Mouse (Mus musculus): ENCODE measurements around the gene Smim13. TPM values are rescaled to one million over a fixed set of nuclear protein-coding genes. Genes with fewer than 3 reads are reported as not detected.

Gene Smim13
- polyA plus RNA-seq, 1 experiment from 2014 or later: 9.4 TPM

DNA sequence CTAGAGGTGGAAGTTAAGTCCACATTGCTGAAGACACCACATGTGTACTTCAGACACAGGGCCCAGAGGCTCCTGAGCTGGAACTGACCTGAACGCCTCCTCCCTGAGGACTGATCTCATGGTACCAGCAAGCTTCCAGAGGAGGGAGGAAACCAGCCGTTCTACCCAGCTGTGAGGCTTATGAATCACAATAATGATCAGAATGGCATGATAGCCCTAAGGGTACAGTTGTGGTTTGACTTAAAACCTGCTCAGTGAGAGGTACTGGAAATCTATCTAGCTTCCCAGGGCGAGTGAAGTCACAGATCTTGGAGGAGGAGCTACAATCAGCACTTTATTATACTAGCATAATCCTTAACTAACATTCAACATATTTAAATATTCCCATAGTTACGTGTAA lies 35.8 kb downstream of the Smim13 start:
- Histone ChIP-seq H3K27ac (replicated peaks) (no peak overlapping the region), H3K36me3 (ENCODE audit: control insufficient read depth, insufficient read depth, low read length) (no peaks in the 10 kb centered on the region), H3K4me1 (replicated peaks; ENCODE audit: control insufficient read depth, insufficient read depth) (no peaks in the 10 kb centered on the region), H3K9me3 (ENCODE audit: control insufficient read depth, low read length) (no peaks in the 10 kb centered on the region), H3K27me3 (ENCODE audit: control insufficient read depth, insufficient read depth, low read length) (no peaks in the 10 kb centered on the region), H3K4me2 (replicated peaks; ENCODE audit: low read depth) (no peak overlapping the region), H3K4me3 (ENCODE audit: low read depth, low read length) (no peak overlapping the region), H3K9ac (ENCODE audit: low read length) (no peak overlapping the region)
- ATAC-seq (ENCODE audit: low FRiP score, low TSS enrichment) (peak; percentile 21; the same call in 1 of the 2 replicates), DNase-seq (ENCODE audit: low spot score) (no peak)
- no peak for TF ChIP-seq EP300 (optimal IDR thresholded peaks at IDR 0.05)
- no peak for TF ChIP-seq CTCF (IDR thresholded peaks at IDR 0.05; ENCODE audit: low read depth)
- WGBS: 69% methylated on average over 4 of the region's 4 CpGs

GRCm38 (mm10) chr13:41286285-41286684 lies 36.6 kb downstream of the Smim13 start:
- Histone ChIP-seq H3K9ac (ENCODE audit: low read length) (no peak overlapping the region), H3K4me2 (replicated peaks; ENCODE audit: low read depth) (no peak overlapping the region), H3K4me3 (ENCODE audit: low read depth, low read length) (no peak overlapping the region), H3K4me1 (replicated peaks; ENCODE audit: control insufficient read depth, insufficient read depth) (no peaks in the 10 kb centered on the region), H3K9me3 (ENCODE audit: control insufficient read depth, low read length) (no peaks in the 10 kb centered on the region), H3K27ac (replicated peaks) (no peak overlapping the region), H3K27me3 (ENCODE audit: control insufficient read depth, insufficient read depth, low read length) (no peaks in the 10 kb centered on the region), H3K36me3 (ENCODE audit: control insufficient read depth, insufficient read depth, low read length) (no peaks in the 10 kb centered on the region)
- no peak for TF ChIP-seq CTCF (IDR thresholded peaks at IDR 0.05; ENCODE audit: low read depth)
- ATAC-seq (ENCODE audit: low FRiP score, low TSS enrichment) (no peak), DNase-seq (ENCODE audit: low spot score) (no peak)
- 56% methylated on average over 3 of the region's 3 CpGs for WGBS

- Histone ChIP-seq H3K27me3 (ENCODE audit: control insufficient read depth, insufficient read depth, low read length) (no peaks in the 10 kb centered on the region), H3K27ac (replicated peaks) (no peak overlapping the region), H3K4me2 (replicated peaks; ENCODE audit: low read depth) (no peak overlapping the region), H3K9ac (ENCODE audit: low read length) (no peak overlapping the region), H3K36me3 (ENCODE audit: control insufficient read depth, insufficient read depth, low read length) (no peaks in the 10 kb centered on the region), H3K4me1 (replicated peaks; ENCODE audit: control insufficient read depth, insufficient read depth) (no peaks in the 10 kb centered on the region), H3K9me3 (ENCODE audit: control insufficient read depth, low read length) (no peaks in the 10 kb centered on the region), H3K4me3 (ENCODE audit: low read depth, low read length) (no peak overlapping the region)
- DNase-seq (ENCODE audit: low spot score) (no peak), ATAC-seq (ENCODE audit: low FRiP score, low TSS enrichment) (no peak)
- no peak for TF ChIP-seq CTCF (IDR thresholded peaks at IDR 0.05; ENCODE audit: low read depth)
- no peak for TF ChIP-seq EP300 (optimal IDR thresholded peaks at IDR 0.05)
- 86% methylated on average over 4 of the region's 4 CpGs for WGBS
These were observed 41.9 kb downstream of the Smim13 start for GRCm38 (mm10) chr13:41291466-41291974.

DNA sequence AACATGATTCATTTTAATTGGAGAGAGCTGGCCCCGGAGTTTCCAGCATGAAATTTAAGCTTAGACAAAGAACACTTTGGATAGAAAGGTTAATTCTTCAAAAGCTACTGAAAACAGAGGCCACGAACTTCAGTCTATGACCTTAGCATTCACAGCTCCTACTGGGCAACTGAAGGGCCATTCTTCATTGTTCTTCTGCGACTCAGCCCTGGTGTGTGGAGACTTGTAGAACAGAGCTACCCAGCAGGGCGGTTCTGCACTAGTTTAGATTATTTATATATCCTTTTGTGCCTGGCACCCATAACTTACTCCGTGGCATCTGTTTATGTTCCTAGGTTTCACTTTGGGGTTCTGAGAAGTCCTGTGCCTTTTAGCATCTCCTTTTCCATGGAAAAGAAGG lies 44.0 kb downstream of the Smim13 start:
- no peaks in the 10 kb centered on the region for H3K36me3 ChIP-seq (ENCODE audit: control insufficient read depth, insufficient read depth, low read length)
- no peak overlapping the region for H3K27ac ChIP-seq (replicated peaks)
- no peak for DNase-seq (ENCODE audit: low spot score)
- WGBS: 48% methylated on average over 5 of the region's 5 CpGs
- ATAC-seq (ENCODE audit: low FRiP score, low TSS enrichment): no peak
- H3K4me1 ChIP-seq (replicated peaks; ENCODE audit: control insufficient read depth, insufficient read depth): no peaks in the 10 kb centered on the region
- no peak overlapping the region for H3K4me3 ChIP-seq (ENCODE audit: low read depth, low read length)
- H3K9me3 ChIP-seq (ENCODE audit: control insufficient read depth, low read length): no peaks in the 10 kb centered on the region
- H3K9ac ChIP-seq (ENCODE audit: low read length): no peak overlapping the region
- H3K4me2 ChIP-seq (replicated peaks; ENCODE audit: low read depth): no peak overlapping the region
- TF ChIP-seq CTCF (IDR thresholded peaks at IDR 0.05; ENCODE audit: low read depth) (no peak), EP300 (optimal IDR thresholded peaks at IDR 0.05) (no peak)
- no peaks in the 10 kb centered on the region for H3K27me3 ChIP-seq (ENCODE audit: control insufficient read depth, insufficient read depth, low read length)

- WGBS: 55% methylated on average over 6 of the region's 6 CpGs
These were observed 46.2 kb downstream of the Smim13 start for GRCm38 (mm10) chr13:41295886-41296285.

DNA sequence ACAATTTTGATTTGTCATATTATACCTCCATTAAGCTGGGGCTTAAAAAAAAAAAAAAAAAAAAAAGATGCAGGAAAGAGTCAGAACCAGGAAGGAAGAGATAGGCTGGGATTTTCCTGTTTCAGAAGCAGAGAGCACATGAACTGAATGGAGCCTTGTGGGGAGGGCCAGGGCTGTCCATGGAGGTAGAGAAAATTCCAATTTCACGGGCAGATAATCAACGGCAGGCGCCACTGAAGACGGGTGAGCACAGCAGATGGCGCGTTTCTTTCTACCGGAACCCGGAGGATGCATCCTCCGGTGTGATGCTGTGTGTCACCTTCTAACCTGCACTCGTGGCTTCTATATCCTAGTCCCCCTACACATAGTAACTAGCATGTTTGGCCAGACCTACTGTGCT lies 46.8 kb downstream of the Smim13 start:
- no peak overlapping the region for H3K4me3 ChIP-seq (ENCODE audit: low read depth, low read length)
- no peak for ATAC-seq (ENCODE audit: low FRiP score, low TSS enrichment)
- TF ChIP-seq CTCF (IDR thresholded peaks at IDR 0.05; ENCODE audit: low read depth) (no peak), EP300 (optimal IDR thresholded peaks at IDR 0.05) (no peak)
- DNase-seq (ENCODE audit: low spot score): no peak
- no peaks in the 10 kb centered on the region for H3K4me1 ChIP-seq (replicated peaks; ENCODE audit: control insufficient read depth, insufficient read depth)
- H3K36me3 ChIP-seq (ENCODE audit: control insufficient read depth, insufficient read depth, low read length): no peaks in the 10 kb centered on the region
- no peaks in the 10 kb centered on the region for H3K9me3 ChIP-seq (ENCODE audit: control insufficient read depth, low read length)
- H3K9ac ChIP-seq (ENCODE audit: low read length): no peak overlapping the region
- no peaks in the 10 kb centered on the region for H3K27me3 ChIP-seq (ENCODE audit: control insufficient read depth, insufficient read depth, low read length)
- H3K27ac ChIP-seq (replicated peaks): no peak overlapping the region
- H3K4me2 ChIP-seq (replicated peaks; ENCODE audit: low read depth): no peak overlapping the region
- 81% methylated on average over 10 of the region's 10 CpGs for WGBS

More at GRCm38 (mm10) chr13:41295886-41296285, 46.2 kb downstream of the Smim13 start:
- no peak overlapping the region for H3K4me2 ChIP-seq (replicated peaks; ENCODE audit: low read depth)
- DNase-seq (ENCODE audit: low spot score) (peak; percentile 27), ATAC-seq (ENCODE audit: low FRiP score, low TSS enrichment) (peak; percentile 65; the same call in 1 of the 2 replicates)
- H3K36me3 ChIP-seq (ENCODE audit: control insufficient read depth, insufficient read depth, low read length): no peaks in the 10 kb centered on the region
- no peaks in the 10 kb centered on the region for H3K9me3 ChIP-seq (ENCODE audit: control insufficient read depth, low read length)
- no peaks in the 10 kb centered on the region for H3K27me3 ChIP-seq (ENCODE audit: control insufficient read depth, insufficient read depth, low read length)
- H3K4me1 ChIP-seq (replicated peaks; ENCODE audit: control insufficient read depth, insufficient read depth): no peaks in the 10 kb centered on the region
- no peak for TF ChIP-seq EP300 (optimal IDR thresholded peaks at IDR 0.05)
- TF ChIP-seq CTCF (IDR thresholded peaks at IDR 0.05; ENCODE audit: low read depth): no peak
- no peak overlapping the region for H3K9ac ChIP-seq (ENCODE audit: low read length)
- H3K4me3 ChIP-seq (ENCODE audit: low read depth, low read length): no peak overlapping the region
- H3K27ac ChIP-seq (replicated peaks): no peak overlapping the region

All from stomach, postnatal 0 days (tissue).